ENCODE assay signal across 32 mouse cellular contexts in the genomic region with DNA sequence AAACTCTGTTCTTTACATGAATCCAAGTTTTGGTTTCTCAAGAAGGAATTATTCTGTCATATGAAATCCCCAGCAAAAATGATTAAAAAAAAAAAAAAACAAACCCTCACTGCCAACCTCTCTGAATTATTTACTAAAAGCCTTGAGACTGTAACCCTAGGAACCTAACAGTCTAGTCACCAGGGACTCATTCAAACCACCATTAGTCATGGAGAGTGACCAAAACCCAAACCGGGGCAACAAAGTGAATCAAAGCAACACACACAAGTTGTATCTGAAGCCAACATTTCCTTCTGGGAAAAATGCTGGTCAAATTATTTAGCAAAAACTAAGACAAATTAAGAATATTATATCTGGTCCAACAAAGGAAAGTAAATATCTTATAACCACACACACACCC. TPM values are rescaled to one million over a fixed set of nuclear protein-coding genes. Genes with fewer than 3 reads are reported as not detected.
DNase-seq lines count a peak whose midpoint lies in the region; ATAC-seq lines count a peak whose summit lies in the region.
"Had no signal": no experiment of that assay in that cellular context is flagged by ENCODE, and none has a peak within 500 bp of the region (broad histone marks: within the 10 kb centered on the region; RNA-seq: fewer than 3 reads in every experiment).

No protein-coding gene starts in this region.

- peaks cover 39% of the 10 kb centered on the region for H3K4me1 ChIP-seq in kidney, embryonic 15.5 days
- peaks cover 3% of the 10 kb centered on the region; the same call in 1 of the 2 replicates for H3K4me1 ChIP-seq in forebrain, embryonic 11.5 days (replicated peaks; ENCODE audit: control insufficient read depth, insufficient read depth, low read length)

- DNase-seq in adrenal gland, adult 2 months, result peak; percentile 42
- DNase-seq in adrenal gland, postnatal 25 days, result no peak
- no peak for DNase-seq in kidney, adult 11 months
- DNase-seq in 3134 (ENCODE audit: extremely low read depth, insufficient read length, low spot score) (peak; percentile 37), adipocyte (ENCODE audit: low spot score) (peak; percentile 48)
- no peak for DNase-seq in forebrain, embryonic 11.5 days (ENCODE audit: low spot score)
- DNase-seq: cerebellum, adult 11-12 months; cerebellum, postnatal 10 days; heart, postnatal 36 days; lung, adult 18-20 months; lung, postnatal 14 days; thymus, postnatal 36 days had no signal

- no peak overlapping the region for H3K4me3 ChIP-seq in kidney, embryonic 15.5 days (replicated peaks)
- no peak overlapping the region for H3K4me3 ChIP-seq in forebrain, embryonic 11.5 days (ENCODE audit: low read depth, low read length)
- H3K4me3 ChIP-seq: forebrain, embryonic 13.5 days; heart, embryonic 15.5 days; hindbrain, embryonic 13.5 days; limb, embryonic 13.5 days; midbrain, embryonic 12.5 days; stomach, embryonic 15.5 days had no signal

- no peak overlapping the region for H3K4me2 ChIP-seq in kidney, embryonic 15.5 days
- H3K4me2 ChIP-seq in forebrain, embryonic 11.5 days (ENCODE audit: low read depth, low read length, severe bottlenecking), result no peak overlapping the region
- H3K4me2 ChIP-seq: forebrain, embryonic 13.5 days; heart, embryonic 15.5 days; limb, embryonic 13.5 days; midbrain, embryonic 12.5 days had no signal

- 75% methylated on average over 1 of the region's 1 CpGs for WGBS in kidney, embryonic 15.5 days
- WGBS in forebrain, embryonic 11.5 days, result 87% methylated on average over 1 of the region's 1 CpGs

- H3K27me3 ChIP-seq in kidney, embryonic 15.5 days, result peaks cover 3% of the 10 kb centered on the region; the same call in 1 of the 2 replicates
- no peaks in the 10 kb centered on the region for H3K27me3 ChIP-seq in forebrain, embryonic 11.5 days (ENCODE audit: control insufficient read depth, insufficient read depth, low read length)
- H3K27me3 ChIP-seq: forebrain, embryonic 13.5 days; heart, embryonic 15.5 days; hindbrain, embryonic 13.5 days; limb, embryonic 13.5 days; stomach, embryonic 15.5 days had no signal

- ATAC-seq in kidney, embryonic 15.5 days (replicated peaks; ENCODE audit: low FRiP score), result no peak
- ATAC-seq in erythroid progenitor cell, adult 5-6 weeks (replicated peaks; ENCODE audit: low FRiP score, poor library complexity, severe bottlenecking), result no peak
- no peak for ATAC-seq in forebrain, embryonic 11.5 days (replicated peaks; ENCODE audit: low FRiP score)
- ATAC-seq: activated CD4-positive, CD25-positive, alpha-beta regulatory T cell, adult 4 months; forebrain, embryonic 13.5 days; inflammation-experienced regulatory T-cells, adult 6 months had no signal

- no peak overlapping the region for H3K9ac ChIP-seq in kidney, embryonic 15.5 days
- H3K9ac ChIP-seq in forebrain, embryonic 11.5 days (ENCODE audit: low read length), result no peak overlapping the region
- H3K9ac ChIP-seq: forebrain, embryonic 13.5 days; heart, embryonic 15.5 days; hindbrain, embryonic 13.5 days; limb, embryonic 13.5 days; midbrain, embryonic 12.5 days; stomach, embryonic 15.5 days had no signal

- H3K27ac ChIP-seq in kidney, embryonic 15.5 days, result 0 out of 2 replicates have a peak overlapping the region, but pooled peaks have one; percentile 11
- no peak overlapping the region for H3K27ac ChIP-seq in forebrain, embryonic 11.5 days (ENCODE audit: low read depth, low read length)
- H3K27ac ChIP-seq: forebrain, embryonic 13.5 days; heart, embryonic 15.5 days; hindbrain, embryonic 13.5 days; limb, embryonic 13.5 days; midbrain, embryonic 12.5 days; stomach, embryonic 15.5 days had no signal

- no peaks in the 10 kb centered on the region for H3K9me3 ChIP-seq in kidney, embryonic 15.5 days (replicated peaks)
- peaks cover 3% of the 10 kb centered on the region; the same call in 1 of the 2 replicates for H3K9me3 ChIP-seq in forebrain, embryonic 11.5 days (ENCODE audit: control insufficient read depth, low read length)
- H3K9me3 ChIP-seq: forebrain, embryonic 13.5 days; G1E; heart, embryonic 15.5 days; hindbrain, embryonic 13.5 days; stomach, embryonic 15.5 days had no signal

- peaks cover 51% of the 10 kb centered on the region for H3K36me3 ChIP-seq in kidney, embryonic 15.5 days
- H3K36me3 ChIP-seq in forebrain, embryonic 11.5 days (ENCODE audit: control insufficient read depth, insufficient read depth, low read length), result peaks cover 9% of the 10 kb centered on the region

RNA-seq across cellular contexts. Expression of a gene that starts 3.3 kb away (rescaled TPM):
- total RNA-seq in adrenal gland, adult 2 months (2021), result 100 to 1,000 TPM; 264 to 311 TPM
- polyA plus RNA-seq in adrenal gland, adult 2 months (2012; rRNA removed), result 61.2 and 69.7 TPM in 2 replicates
- 279 and 314 TPM in 2 replicates for total RNA-seq in adrenal gland, postnatal 25 days (2021)
- 476 and 514 TPM in 2 replicates for polyA plus RNA-seq in kidney, embryonic 15.5 days (2015; fragmentation: Nextera tagmentation; extraction: Ambion mirVana)
- 220 and 242 TPM in 2 replicates for total RNA-seq in erythroid progenitor cell, adult 5-6 weeks (2015; ENCODE audit: low replicate concordance)
- total RNA-seq in erythroid progenitor cell, adult 5-6 weeks (2017; ENCODE audit: low replicate concordance), result 87.3 and 98.4 TPM in 2 replicates
- 392 and 414 TPM in 2 replicates for polyA plus RNA-seq in forebrain, embryonic 11.5 days (2014; fragmentation: Nextera tagmentation; extraction: Ambion mirVana)

RNA-seq across cellular contexts. Expression of a gene that starts 36.8 kb away (rescaled TPM):
- total RNA-seq in adrenal gland, adult 2 months (2021), result 10 to 100 TPM; 11.5 to 11.6 TPM
- polyA plus RNA-seq in adrenal gland, adult 2 months (2012; rRNA removed), result 3.8 and 4.9 TPM in 2 replicates
- total RNA-seq in adrenal gland, postnatal 25 days (2021), result 9.2 and 10.0 TPM in 2 replicates
- polyA plus RNA-seq in kidney, embryonic 15.5 days (2015; fragmentation: Nextera tagmentation; extraction: Ambion mirVana), result 1.2 and 1.6 TPM in 2 replicates
- not detected in 2 replicates for total RNA-seq in erythroid progenitor cell, adult 5-6 weeks (2015; ENCODE audit: low replicate concordance)
- total RNA-seq in erythroid progenitor cell, adult 5-6 weeks (2017; ENCODE audit: low replicate concordance), result not detected in 2 replicates
- polyA plus RNA-seq in forebrain, embryonic 11.5 days (2014; fragmentation: Nextera tagmentation; extraction: Ambion mirVana), result not detected in 2 replicates
- total RNA-seq: megakaryocyte progenitor cell, adult 5-6 weeks had no signal
- polyA plus RNA-seq: G1E had no signal

RNA-seq across cellular contexts. Expression of a gene that starts 56.0 kb away (rescaled TPM):
- not detected for total RNA-seq in adrenal gland, adult 2 months (2021)
- not detected in 2 replicates for polyA plus RNA-seq in adrenal gland, adult 2 months (2012; rRNA removed)
- not detected in 2 replicates for total RNA-seq in adrenal gland, postnatal 25 days (2021)
- not detected in 2 replicates for polyA plus RNA-seq in kidney, embryonic 15.5 days (2015; fragmentation: Nextera tagmentation; extraction: Ambion mirVana)
- total RNA-seq in erythroid progenitor cell, adult 5-6 weeks (2015; ENCODE audit: low replicate concordance), result not detected in 2 replicates
- not detected in 2 replicates for total RNA-seq in erythroid progenitor cell, adult 5-6 weeks (2017; ENCODE audit: low replicate concordance)
- not detected in 2 replicates for polyA plus RNA-seq in forebrain, embryonic 11.5 days (2014; fragmentation: Nextera tagmentation; extraction: Ambion mirVana)
- total RNA-seq: adrenal gland, postnatal 4 days; G1E; gastrocnemius, adult 8-10 months; heart, postnatal 36 days; layer of hippocampus, adult 8-10 months; left cerebral cortex, postnatal 25 days; megakaryocyte progenitor cell, adult 5-6 weeks; monocyte, adult 5-6 weeks had no signal
- polyA plus RNA-seq: activated CD4-positive, CD25-positive, alpha-beta regulatory T cell, adult 4 months; cortical plate, adult 2 months; embryonic facial prominence, embryonic 11.5 days; forebrain, embryonic 13.5 days; G1E; heart, embryonic 15.5 days; hindbrain, embryonic 13.5 days; inflammation-experienced regulatory T-cells, adult 6 months; limb, embryonic 13.5 days; midbrain, embryonic 12.5 days; neural tube, embryonic 11.5 days; stomach, embryonic 15.5 days had no signal

Comparison
In these comparisons a context has a peak if more than half of its experiments do, and no peak if none do; other contexts are left out.
1. DNase-seq: peak in adrenal gland, adult 2 months (single experiment), 3134 (single experiment) and adipocyte (single experiment); none in adrenal gland, postnatal 25 days (single experiment), kidney, adult 11 months (single experiment) and forebrain, embryonic 11.5 days (single experiment).
2. RNA of a gene that starts 36.8 kb away (total RNA-seq): 11.5 to 11.6 TPM in adrenal gland, adult 2 months and 9.2 to 10.0 TPM in adrenal gland, postnatal 25 days; not detected in erythroid progenitor cell, adult 5-6 weeks; every median in the first group is over 10 times any median in the second.